Comparison of ENCODE assay signal across 18 mouse cellular contexts in the genomic region with DNA sequence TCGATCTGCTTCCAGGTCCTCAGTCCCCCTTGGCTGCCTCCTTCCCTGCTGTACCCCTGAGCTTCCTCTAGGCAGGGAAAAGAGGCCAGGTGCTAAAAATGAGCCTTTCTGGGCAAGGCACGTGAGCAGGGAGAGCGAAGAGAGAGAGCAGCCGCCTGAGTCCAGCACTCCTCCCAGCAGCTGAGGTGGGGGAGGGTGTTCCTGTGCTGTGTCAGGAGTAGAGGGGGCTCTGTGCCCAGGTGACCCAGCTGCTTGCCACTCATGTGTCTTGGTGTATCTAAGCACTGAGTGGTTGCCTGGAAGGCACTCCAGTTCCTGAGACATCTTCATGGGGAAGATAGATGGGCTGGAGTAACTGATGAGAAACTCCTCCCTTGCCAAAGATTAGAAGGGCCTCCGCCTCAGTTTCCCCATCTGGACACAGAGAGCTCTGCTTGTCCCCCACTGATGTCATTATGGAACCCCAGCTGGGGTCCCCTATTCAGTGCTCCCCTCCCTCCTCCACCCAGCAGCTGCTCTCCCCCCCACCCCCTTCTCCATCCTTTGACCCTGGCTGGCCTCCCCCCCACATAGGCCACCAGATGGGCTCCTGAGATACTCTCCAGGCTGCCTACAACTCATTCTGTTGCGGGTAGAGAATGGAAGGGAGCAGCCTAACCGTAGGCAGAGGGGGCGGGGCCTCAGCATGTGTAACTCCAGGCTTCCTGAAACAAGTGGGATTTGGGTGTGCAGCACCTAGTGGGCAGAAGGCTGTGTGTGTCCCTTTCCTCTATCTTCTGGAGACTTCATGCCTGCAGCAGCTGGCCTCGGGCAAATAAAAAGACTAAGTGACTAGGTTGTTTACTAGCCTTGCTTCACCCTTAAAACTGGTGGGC. TPM values are rescaled to one million over a fixed set of nuclear protein-coding genes. Genes with fewer than 3 reads are reported as not detected.
DNase-seq lines count a peak whose midpoint lies in the region; ATAC-seq and TF ChIP-seq lines count a peak whose summit lies in the region.
"Had no signal": no experiment of that assay in that cellular context is flagged by ENCODE, and none has a peak within 500 bp of the region (broad histone marks: within the 10 kb centered on the region; RNA-seq: fewer than 3 reads in every experiment).

No protein-coding gene starts in this region.

- peaks cover 5% of the 10 kb centered on the region; the same call in 1 of the 2 replicates for H3K4me1 ChIP-seq in kidney, postnatal 0 days (replicated peaks; ENCODE audit: insufficient read depth, low read length)
- H3K4me1 ChIP-seq in kidney, adult 2 months (ENCODE audit: control insufficient read depth, insufficient read depth, low read length): no peaks in the 10 kb centered on the region
- peaks cover 89% of the 10 kb centered on the region for H3K4me1 ChIP-seq in E14TG2a.4 (replicated peaks; ENCODE audit: low read depth, low read length)
- H3K4me1 ChIP-seq in midbrain, embryonic 13.5 days (replicated peaks): peaks cover 68% of the 10 kb centered on the region
- H3K4me1 ChIP-seq in intestine, embryonic 16.5 days (ENCODE audit: control insufficient read depth, insufficient read depth, low read length): peaks cover 6% of the 10 kb centered on the region

- H3K9me3 ChIP-seq in kidney, postnatal 0 days (replicated peaks; ENCODE audit: low read length): no peaks in the 10 kb centered on the region
- H3K9me3 ChIP-seq in E14TG2a.4 (ENCODE audit: low read length): no peaks in the 10 kb centered on the region
- H3K9me3 ChIP-seq in midbrain, embryonic 13.5 days: no peaks in the 10 kb centered on the region
- no peaks in the 10 kb centered on the region for H3K9me3 ChIP-seq in intestine, embryonic 16.5 days (ENCODE audit: control insufficient read depth, low read length)
- H3K9me3 ChIP-seq: embryonic facial prominence, embryonic 15.5 days; forebrain, embryonic 12.5 days; heart, embryonic 10.5 days; limb, embryonic 13.5 days had no signal

- no peak overlapping the region for H3K9ac ChIP-seq in kidney, postnatal 0 days (ENCODE audit: low read depth, low read length)
- H3K9ac ChIP-seq in midbrain, embryonic 13.5 days (replicated peaks): peak overlapping the region; percentile 98
- no peak overlapping the region for H3K9ac ChIP-seq in intestine, embryonic 16.5 days (ENCODE audit: low read depth, low read length)
- H3K9ac ChIP-seq: embryonic facial prominence, embryonic 15.5 days; forebrain, embryonic 12.5 days; limb, embryonic 13.5 days had no signal

- no peak overlapping the region for H3K4me2 ChIP-seq in kidney, postnatal 0 days (ENCODE audit: low read length)
- H3K4me2 ChIP-seq in midbrain, embryonic 13.5 days (replicated peaks): peak overlapping the region; percentile 78
- no peak overlapping the region for H3K4me2 ChIP-seq in intestine, embryonic 16.5 days (ENCODE audit: low read depth, low read length)
- H3K4me2 ChIP-seq: embryonic facial prominence, embryonic 15.5 days; forebrain, embryonic 12.5 days; limb, embryonic 13.5 days had no signal

- ATAC-seq in kidney, postnatal 0 days (replicated peaks; ENCODE audit: low FRiP score, low read depth): 0 out of 2 replicates have a peak, but pooled peaks have one; percentile 15
- ATAC-seq in midbrain, embryonic 13.5 days: 0 out of 2 replicates have a peak, but pooled peaks have one; percentile 11
- no peak for ATAC-seq in intestine, embryonic 16.5 days

- no peak overlapping the region for H3K4me3 ChIP-seq in kidney, postnatal 0 days (replicated peaks; ENCODE audit: low read depth, low read length)
- no peak overlapping the region for H3K4me3 ChIP-seq in kidney, adult 2 months (ENCODE audit: insufficient read depth, low read depth, low read length)
- H3K4me3 ChIP-seq in E14TG2a.4 (replicated peaks; ENCODE audit: low read length): 0 out of 2 replicates have a peak overlapping the region, but pooled peaks have one; percentile 20
- H3K4me3 ChIP-seq in midbrain, embryonic 13.5 days (replicated peaks): peak overlapping the region; percentile 77; the same call in 1 of the 2 replicates
- H3K4me3 ChIP-seq in intestine, embryonic 16.5 days (ENCODE audit: low read length): no peak overlapping the region
- H3K4me3 ChIP-seq: embryonic facial prominence, embryonic 15.5 days; forebrain, embryonic 12.5 days; heart, embryonic 10.5 days; limb, embryonic 13.5 days had no signal

- no peak for TF ChIP-seq POLR2A in kidney, adult 2 months (IDR thresholded peaks at IDR 0.05; ENCODE audit: low read depth, low read length)

- no peak for TF ChIP-seq CTCF in kidney, postnatal 0 days (IDR thresholded peaks at IDR 0.05; ENCODE audit: low read depth)
- no peak for TF ChIP-seq CTCF in kidney, adult 2 months (conservative IDR thresholded peaks at IDR 0.05; ENCODE audit: insufficient read depth, insufficient read length, low read depth, low read length)
- no peak for TF ChIP-seq CTCF in E14TG2a.4 (conservative IDR thresholded peaks at IDR 0.05; ENCODE audit: low read length)

- DNase-seq in kidney, postnatal 0 days (ENCODE audit: low spot score): no peak
- no peak for DNase-seq in kidney, adult 2 months
- peak; percentile 54 for DNase-seq in embryo, embryonic 9.5 days (ENCODE audit: extremely low spot score)
- no peak for DNase-seq in liver
- no peak for DNase-seq in urinary bladder, adult 18-20 months (ENCODE audit: low spot score in 2 of 2)
- DNase-seq: adrenal gland, postnatal 10 days; gastrocnemius, postnatal 10 days; kidney, adult 9 months; lung, adult 18-20 months; lung, postnatal 4 days; retina, postnatal 1 day had no signal

- WGBS in kidney, postnatal 0 days: 69% methylated on average over 9 of the region's 9 CpGs
- 77% methylated on average over 9 of the region's 9 CpGs for WGBS in kidney, adult 2 months
- WGBS in midbrain, embryonic 13.5 days: 30% methylated on average over 9 of the region's 9 CpGs
- 69% methylated on average over 9 of the region's 9 CpGs for WGBS in intestine, embryonic 16.5 days

- peaks cover 26% of the 10 kb centered on the region for H3K36me3 ChIP-seq in kidney, postnatal 0 days (ENCODE audit: insufficient read depth, low read length)
- H3K36me3 ChIP-seq in kidney, adult 2 months (ENCODE audit: control insufficient read depth, insufficient read depth, low read length): peaks cover 2% of the 10 kb centered on the region; the same call in 1 of the 2 replicates
- peaks cover 80% of the 10 kb centered on the region for H3K36me3 ChIP-seq in E14TG2a.4 (ENCODE audit: insufficient read depth, low read length)
- H3K36me3 ChIP-seq in midbrain, embryonic 13.5 days: peaks cover 21% of the 10 kb centered on the region
- H3K36me3 ChIP-seq in intestine, embryonic 16.5 days (ENCODE audit: control insufficient read depth, insufficient read depth, low read length): peaks cover 6% of the 10 kb centered on the region; the same call in 1 of the 2 replicates

- peaks cover 26% of the 10 kb centered on the region for H3K27me3 ChIP-seq in kidney, postnatal 0 days (ENCODE audit: insufficient read depth, low read length)
- no peaks in the 10 kb centered on the region for H3K27me3 ChIP-seq in kidney, adult 2 months (replicated peaks; ENCODE audit: control insufficient read depth, insufficient read depth, low read length)
- peaks cover 53% of the 10 kb centered on the region for H3K27me3 ChIP-seq in E14TG2a.4 (ENCODE audit: insufficient read depth, low read length)
- peaks cover 19% of the 10 kb centered on the region for H3K27me3 ChIP-seq in midbrain, embryonic 13.5 days
- H3K27me3 ChIP-seq in intestine, embryonic 16.5 days (replicated peaks; ENCODE audit: control insufficient read depth, insufficient read depth, low read length): peaks cover 40% of the 10 kb centered on the region

- H3K27ac ChIP-seq in kidney, postnatal 0 days: no peak overlapping the region
- no peak overlapping the region for H3K27ac ChIP-seq in kidney, adult 2 months (ENCODE audit: insufficient read depth, low read depth, low read length)
- H3K27ac ChIP-seq in midbrain, embryonic 13.5 days: peak overlapping the region; percentile 96
- H3K27ac ChIP-seq in intestine, embryonic 16.5 days (ENCODE audit: low read length): no peak overlapping the region
- H3K27ac ChIP-seq: embryonic facial prominence, embryonic 15.5 days; forebrain, embryonic 12.5 days; heart, embryonic 10.5 days; limb, embryonic 13.5 days had no signal

RNA-seq across cellular contexts. Expression of a gene that starts 23.6 kb away (rescaled TPM):
- polyA plus RNA-seq in kidney, postnatal 0 days (2015; fragmentation: Nextera tagmentation; extraction: Ambion mirVana): 26.1 and 29.0 TPM in 2 replicates
- 43.9 and 48.1 TPM in 2 replicates for polyA plus RNA-seq in kidney, adult 2 months (2012; rRNA removed)
- polyA plus RNA-seq in midbrain, embryonic 13.5 days (2015; fragmentation: Nextera tagmentation; extraction: Ambion mirVana): 21.4 and 23.1 TPM in 2 replicates
- 28.8 and 30.7 TPM in 2 replicates for polyA plus RNA-seq in intestine, embryonic 16.5 days (2015; fragmentation: Nextera tagmentation; extraction: Ambion mirVana)

RNA-seq across cellular contexts. Expression of a gene that starts 25.5 kb away (rescaled TPM):
- 10.2 and 10.3 TPM in 2 replicates for polyA plus RNA-seq in kidney, postnatal 0 days (2015; fragmentation: Nextera tagmentation; extraction: Ambion mirVana)
- polyA plus RNA-seq in kidney, adult 2 months (2012; rRNA removed): 2.3 and 3.3 TPM in 2 replicates
- 14.6 and 20.7 TPM in 2 replicates for polyA plus RNA-seq in midbrain, embryonic 13.5 days (2015; fragmentation: Nextera tagmentation; extraction: Ambion mirVana)
- 24.5 and 24.8 TPM in 2 replicates for polyA plus RNA-seq in intestine, embryonic 16.5 days (2015; fragmentation: Nextera tagmentation; extraction: Ambion mirVana)

RNA-seq across cellular contexts. Expression of a gene that starts 41.0 kb away (rescaled TPM):
- polyA plus RNA-seq in kidney, postnatal 0 days (2015; fragmentation: Nextera tagmentation; extraction: Ambion mirVana): 15.0 and 15.5 TPM in 2 replicates
- 49.7 and 56.2 TPM in 2 replicates for polyA plus RNA-seq in kidney, adult 2 months (2012; rRNA removed)
- polyA plus RNA-seq in midbrain, embryonic 13.5 days (2015; fragmentation: Nextera tagmentation; extraction: Ambion mirVana): 29.5 and 32.5 TPM in 2 replicates
- polyA plus RNA-seq in intestine, embryonic 16.5 days (2015; fragmentation: Nextera tagmentation; extraction: Ambion mirVana): 43.0 and 57.6 TPM in 2 replicates

RNA-seq across cellular contexts. Expression of a gene that starts 45.6 kb away (rescaled TPM):
- polyA plus RNA-seq in kidney, postnatal 0 days (2015; fragmentation: Nextera tagmentation; extraction: Ambion mirVana): 33.1 and 36.9 TPM in 2 replicates
- polyA plus RNA-seq in kidney, adult 2 months (2012; rRNA removed): 17.6 and 21.5 TPM in 2 replicates
- 74.4 and 76.0 TPM in 2 replicates for polyA plus RNA-seq in midbrain, embryonic 13.5 days (2015; fragmentation: Nextera tagmentation; extraction: Ambion mirVana)
- 30.5 and 37.1 TPM in 2 replicates for polyA plus RNA-seq in intestine, embryonic 16.5 days (2015; fragmentation: Nextera tagmentation; extraction: Ambion mirVana)

RNA-seq across cellular contexts. Expression of a gene that starts 55.2 kb away (rescaled TPM):
- 24.1 and 25.9 TPM in 2 replicates for polyA plus RNA-seq in kidney, postnatal 0 days (2015; fragmentation: Nextera tagmentation; extraction: Ambion mirVana)
- 32.7 and 46.2 TPM in 2 replicates for polyA plus RNA-seq in kidney, adult 2 months (2012; rRNA removed)
- polyA plus RNA-seq in midbrain, embryonic 13.5 days (2015; fragmentation: Nextera tagmentation; extraction: Ambion mirVana): 44.7 and 45.5 TPM in 2 replicates
- polyA plus RNA-seq in intestine, embryonic 16.5 days (2015; fragmentation: Nextera tagmentation; extraction: Ambion mirVana): 37.5 and 38.0 TPM in 2 replicates

Comparison
In these comparisons a context has a peak if more than half of its experiments do, and no peak if none do; other contexts are left out.
1. H3K4me3 ChIP-seq: peak in E14TG2a.4 (single experiment) and midbrain, embryonic 13.5 days (single experiment); none in kidney, postnatal 0 days (single experiment), kidney, adult 2 months (single experiment) and intestine, embryonic 16.5 days (single experiment).